Mouse (Mus musculus): ENCODE data around the gene Pitx3. TPM values are rescaled to one million over a fixed set of nuclear protein-coding genes. Genes with fewer than 3 reads are reported as not detected.

Pitx3 gene
- total RNA-seq, 1 experiment, result 0.18 TPM

DNA sequence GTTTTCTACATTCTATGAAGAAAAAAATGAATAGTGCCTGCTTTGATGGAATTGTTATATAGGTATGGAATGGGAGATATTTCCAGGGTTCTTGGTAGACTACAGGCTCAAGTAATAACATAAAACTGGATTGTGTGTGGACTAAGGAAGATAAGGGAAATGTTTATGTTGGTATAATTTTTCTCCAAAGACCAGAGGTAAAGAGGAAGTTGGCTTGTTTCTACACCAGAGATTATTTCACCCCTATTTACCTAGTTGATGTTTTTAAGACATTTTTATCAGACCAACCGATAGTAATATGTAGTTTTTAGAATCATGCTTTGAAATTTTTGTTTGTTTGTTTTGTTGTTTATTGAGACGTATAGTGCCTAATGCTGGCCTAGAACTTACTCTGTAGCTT is 32.1 kb upstream of the Pitx3 start:
- Histone ChIP-seq H3K36me3 (ENCODE audit: control insufficient read depth, insufficient read depth, low read length, poor library complexity, severe bottlenecking) (no peaks in the 10 kb centered on the region), H3K9ac (ENCODE audit: insufficient read depth, low read depth, low read length, poor library complexity, severe bottlenecking) (no peak overlapping the region), H3K4me1 (ENCODE audit: control insufficient read depth in 2 of 2, insufficient read depth in 2 of 2, low read length in 2 of 2, poor library complexity in 1 of 2) (no peaks in the 10 kb centered on the region), H3K4me3 (ENCODE audit: insufficient read depth in 1 of 2, low read depth in 1 of 2, low read length in 2 of 2, poor library complexity in 1 of 2, severe bottlenecking in 1 of 2) (no peak overlapping the region), H3K27ac (ENCODE audit: insufficient read depth, low read depth, low read length, poor library complexity, severe bottlenecking) (no peak overlapping the region), H3K9me3 (ENCODE audit: control insufficient read depth, insufficient read depth, low read depth, low read length) (no peaks in the 10 kb centered on the region)
- no peak for DNase-seq (ENCODE audit: low read depth, low spot score)
- TF ChIP-seq MAFK (IDR thresholded peaks at IDR 0.05; ENCODE audit: insufficient read depth, low read depth, low read length) (no peak), HCFC1 (IDR thresholded peaks at IDR 0.05; ENCODE audit: borderline replicate concordance, insufficient read depth, low read length) (no peak), ZC3H11A (IDR thresholded peaks at IDR 0.05; ENCODE audit: borderline replicate concordance, low read depth, low read length) (no peak), ZNF384 (IDR thresholded peaks at IDR 0.05; ENCODE audit: low read depth, low read length) (no peak), CHD2 (IDR thresholded peaks at IDR 0.05; ENCODE audit: low read depth, low read length) (no peak)
- in situ Hi-C loops (cut with MboI; ENCODE audit: low sequenced_read_pairs in 2 of 2, unreplicated experiment in 2 of 2), result no loop called here

DNA sequence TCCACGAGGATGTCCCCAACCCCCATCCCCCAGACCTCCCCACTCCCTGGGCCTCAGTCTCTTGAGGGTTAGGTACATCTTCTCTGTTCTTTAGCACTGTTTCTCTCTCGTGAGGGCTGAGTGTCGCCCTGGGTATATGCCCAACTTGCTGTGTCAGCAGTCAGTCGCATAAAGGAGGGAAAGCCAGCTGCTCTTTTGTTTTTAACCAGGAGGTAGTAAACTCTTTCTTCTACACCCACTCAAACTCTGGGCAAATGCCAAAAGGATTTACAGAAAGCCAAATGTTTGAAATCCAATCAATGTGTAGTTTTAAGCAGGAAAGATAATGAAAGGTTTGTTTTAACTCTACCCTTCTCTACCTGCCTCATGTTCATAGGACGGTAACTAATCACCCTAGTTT is 28.9 kb upstream of the Pitx3 start:
- Histone ChIP-seq H3K36me3 (ENCODE audit: control insufficient read depth, insufficient read depth, low read length, poor library complexity, severe bottlenecking) (no peaks in the 10 kb centered on the region), H3K9me3 (ENCODE audit: control insufficient read depth, insufficient read depth, low read depth, low read length) (no peaks in the 10 kb centered on the region), H3K27ac (ENCODE audit: insufficient read depth, low read depth, low read length, poor library complexity, severe bottlenecking) (no peak overlapping the region), H3K9ac (ENCODE audit: insufficient read depth, low read depth, low read length, poor library complexity, severe bottlenecking) (no peak overlapping the region), H3K4me3 (ENCODE audit: insufficient read depth in 1 of 2, low read depth in 1 of 2, low read length in 2 of 2, poor library complexity in 1 of 2, severe bottlenecking in 1 of 2) (no peak overlapping the region), H3K4me1 (ENCODE audit: control insufficient read depth in 2 of 2, insufficient read depth in 2 of 2, low read length in 2 of 2, poor library complexity in 1 of 2) (peaks cover 0 to 8% of the 10 kb centered on the region in 2 experiments; a peak in 1 of 4 replicates)
- no peak for DNase-seq (ENCODE audit: low read depth, low spot score)
- in situ Hi-C loops (cut with MboI; ENCODE audit: low sequenced_read_pairs in 2 of 2, unreplicated experiment in 2 of 2), result no loop called here
- TF ChIP-seq ZC3H11A (IDR thresholded peaks at IDR 0.05; ENCODE audit: borderline replicate concordance, low read depth, low read length), result no peak
- TF ChIP-seq MAFK (IDR thresholded peaks at IDR 0.05; ENCODE audit: insufficient read depth, low read depth, low read length), result 0 out of 2 replicates have a peak, but pooled peaks have one; percentile 46

DNA sequence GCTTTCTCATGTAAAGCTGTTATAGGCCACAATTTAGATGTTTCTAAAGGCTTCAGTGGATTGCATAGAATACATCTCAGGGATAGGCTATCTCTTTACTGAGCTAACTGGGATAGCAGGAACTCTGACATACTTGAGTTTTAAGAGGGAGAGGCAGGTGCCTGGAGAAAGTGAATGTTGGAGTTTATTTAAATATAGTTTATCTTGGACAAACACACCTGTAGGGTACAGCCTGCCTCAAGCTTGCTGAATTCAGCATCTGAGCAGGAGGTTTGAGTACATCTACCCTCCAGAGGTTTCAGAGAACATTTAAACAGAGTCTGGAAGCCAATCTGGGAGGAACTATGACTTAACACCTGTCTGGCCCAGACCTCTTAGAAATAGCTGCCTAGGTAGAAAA is 27.0 kb upstream of the Pitx3 start:
- no peaks in the 10 kb centered on the region for H3K9me3 ChIP-seq (ENCODE audit: control insufficient read depth, insufficient read depth, low read depth, low read length)

DNA sequence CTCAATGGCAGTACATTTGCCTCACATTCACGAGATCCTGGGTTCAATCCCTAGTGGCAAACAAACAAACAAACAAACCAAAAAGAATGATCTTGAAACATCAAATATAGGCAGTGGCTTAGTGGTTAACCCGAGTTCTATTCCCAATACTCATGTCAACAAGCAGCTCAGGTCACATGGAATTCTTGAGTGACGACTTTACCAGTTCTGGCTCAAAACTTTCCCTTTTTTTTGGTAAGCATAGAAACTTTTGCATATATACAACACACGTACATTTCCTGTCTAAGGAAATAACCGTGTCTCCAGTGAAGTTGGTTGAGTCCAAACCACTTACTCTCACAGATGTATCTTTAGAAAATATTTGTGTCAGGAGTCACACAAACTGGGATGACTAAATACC is 24.4 kb upstream of the Pitx3 start:
- Histone ChIP-seq H3K27ac (ENCODE audit: insufficient read depth, low read depth, low read length, poor library complexity, severe bottlenecking) (no peak overlapping the region), H3K9me3 (ENCODE audit: control insufficient read depth, insufficient read depth, low read depth, low read length) (no peaks in the 10 kb centered on the region), H3K9ac (ENCODE audit: insufficient read depth, low read depth, low read length, poor library complexity, severe bottlenecking) (no peak overlapping the region), H3K36me3 (ENCODE audit: control insufficient read depth, insufficient read depth, low read length, poor library complexity, severe bottlenecking) (no peaks in the 10 kb centered on the region), H3K4me1 (ENCODE audit: control insufficient read depth in 2 of 2, insufficient read depth in 2 of 2, low read length in 2 of 2, poor library complexity in 1 of 2) (peaks cover 0 to 12% of the 10 kb centered on the region in 2 experiments; a peak in 3 of 4 replicates), H3K4me3 (ENCODE audit: insufficient read depth in 1 of 2, low read depth in 1 of 2, low read length in 2 of 2, poor library complexity in 1 of 2, severe bottlenecking in 1 of 2) (no peak overlapping the region)
- no peak for DNase-seq (ENCODE audit: low read depth, low spot score)
- TF ChIP-seq HCFC1 (IDR thresholded peaks at IDR 0.05; ENCODE audit: borderline replicate concordance, insufficient read depth, low read length) (no peak), CHD2 (IDR thresholded peaks at IDR 0.05; ENCODE audit: low read depth, low read length) (no peak), MAFK (IDR thresholded peaks at IDR 0.05; ENCODE audit: insufficient read depth, low read depth, low read length) (no peak), ZNF384 (IDR thresholded peaks at IDR 0.05; ENCODE audit: low read depth, low read length) (no peak), ZC3H11A (IDR thresholded peaks at IDR 0.05; ENCODE audit: borderline replicate concordance, low read depth, low read length) (no peak)
- in situ Hi-C loops (cut with MboI; ENCODE audit: low sequenced_read_pairs in 2 of 2, unreplicated experiment in 2 of 2), result no loop called here

More for the DNA sequence above, 27.0 kb upstream of the Pitx3 start:
- no peak for DNase-seq (ENCODE audit: low read depth, low spot score)
- TF ChIP-seq MAFK (IDR thresholded peaks at IDR 0.05; ENCODE audit: insufficient read depth, low read depth, low read length), result no peak
- no peak for TF ChIP-seq ZC3H11A (IDR thresholded peaks at IDR 0.05; ENCODE audit: borderline replicate concordance, low read depth, low read length)
- no peak for TF ChIP-seq HCFC1 (IDR thresholded peaks at IDR 0.05; ENCODE audit: borderline replicate concordance, insufficient read depth, low read length)
- no peak for TF ChIP-seq ZNF384 (IDR thresholded peaks at IDR 0.05; ENCODE audit: low read depth, low read length)
- no peak for TF ChIP-seq CHD2 (IDR thresholded peaks at IDR 0.05; ENCODE audit: low read depth, low read length)
- H3K27ac ChIP-seq (ENCODE audit: insufficient read depth, low read depth, low read length, poor library complexity, severe bottlenecking), result no peak overlapping the region
- no peak overlapping the region for H3K4me3 ChIP-seq (ENCODE audit: insufficient read depth in 1 of 2, low read depth in 1 of 2, low read length in 2 of 2, poor library complexity in 1 of 2, severe bottlenecking in 1 of 2)
- H3K9ac ChIP-seq (ENCODE audit: insufficient read depth, low read depth, low read length, poor library complexity, severe bottlenecking), result no peak overlapping the region
- H3K36me3 ChIP-seq (ENCODE audit: control insufficient read depth, insufficient read depth, low read length, poor library complexity, severe bottlenecking), result no peaks in the 10 kb centered on the region
- H3K4me1 ChIP-seq (ENCODE audit: control insufficient read depth in 2 of 2, insufficient read depth in 2 of 2, low read length in 2 of 2, poor library complexity in 1 of 2), result peaks cover 0 to 10% of the 10 kb centered on the region in 2 experiments; a peak in 2 of 4 replicates
- in situ Hi-C loops (cut with MboI; ENCODE audit: low sequenced_read_pairs in 2 of 2, unreplicated experiment in 2 of 2), result no loop called here

DNA sequence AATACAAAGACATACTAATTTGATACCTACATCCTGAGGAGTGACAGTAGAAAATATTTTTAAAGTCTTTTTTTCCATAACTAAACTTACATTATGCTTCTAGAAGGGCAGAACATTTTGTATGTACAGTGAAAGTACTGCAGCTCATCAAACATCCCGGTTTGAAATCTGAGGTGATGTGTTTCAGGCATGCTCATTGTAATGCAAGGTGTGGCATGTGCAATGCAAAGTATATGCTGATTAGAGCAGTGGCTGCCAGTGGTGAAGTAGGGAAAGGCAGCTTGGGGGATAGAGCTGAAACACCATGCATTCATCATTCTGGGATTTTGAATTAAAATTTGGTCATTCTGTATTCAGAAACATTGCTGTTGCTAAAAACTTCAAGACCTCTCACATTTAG is 21.8 kb upstream of the Pitx3 start:
- TF ChIP-seq MAFK (IDR thresholded peaks at IDR 0.05; ENCODE audit: insufficient read depth, low read depth, low read length) (no peak), ZNF384 (IDR thresholded peaks at IDR 0.05; ENCODE audit: low read depth, low read length) (no peak), ZC3H11A (IDR thresholded peaks at IDR 0.05; ENCODE audit: borderline replicate concordance, low read depth, low read length) (no peak), CHD2 (IDR thresholded peaks at IDR 0.05; ENCODE audit: low read depth, low read length) (no peak), HCFC1 (IDR thresholded peaks at IDR 0.05; ENCODE audit: borderline replicate concordance, insufficient read depth, low read length) (no peak)
- Histone ChIP-seq H3K4me1 (ENCODE audit: control insufficient read depth in 2 of 2, insufficient read depth in 2 of 2, low read length in 2 of 2, poor library complexity in 1 of 2) (peaks cover 0 to 12% of the 10 kb centered on the region in 2 experiments; a peak in 3 of 4 replicates), H3K36me3 (ENCODE audit: control insufficient read depth, insufficient read depth, low read length, poor library complexity, severe bottlenecking) (no peaks in the 10 kb centered on the region; the same call in 1 of the 2 replicates), H3K9me3 (ENCODE audit: control insufficient read depth, insufficient read depth, low read depth, low read length) (no peaks in the 10 kb centered on the region), H3K27ac (ENCODE audit: insufficient read depth, low read depth, low read length, poor library complexity, severe bottlenecking) (no peak overlapping the region), H3K4me3 (ENCODE audit: insufficient read depth in 1 of 2, low read depth in 1 of 2, low read length in 2 of 2, poor library complexity in 1 of 2, severe bottlenecking in 1 of 2) (no peak overlapping the region), H3K9ac (ENCODE audit: insufficient read depth, low read depth, low read length, poor library complexity, severe bottlenecking) (no peak overlapping the region)
- no peak for DNase-seq (ENCODE audit: low read depth, low spot score)
- in situ Hi-C loops (cut with MboI; ENCODE audit: low sequenced_read_pairs in 2 of 2, unreplicated experiment in 2 of 2), result no loop called here
